Mouse (Mus musculus): Measurements from ENCODE around the gene Pla2g15. TPM values are rescaled to one million over a fixed set of nuclear protein-coding genes. Genes with fewer than 3 reads are reported as not detected.

The Pla2g15 gene
- total and polyA plus RNA-seq, 3 experiments = 6.9 to 8.0 (median 7.0) TPM

DNA sequence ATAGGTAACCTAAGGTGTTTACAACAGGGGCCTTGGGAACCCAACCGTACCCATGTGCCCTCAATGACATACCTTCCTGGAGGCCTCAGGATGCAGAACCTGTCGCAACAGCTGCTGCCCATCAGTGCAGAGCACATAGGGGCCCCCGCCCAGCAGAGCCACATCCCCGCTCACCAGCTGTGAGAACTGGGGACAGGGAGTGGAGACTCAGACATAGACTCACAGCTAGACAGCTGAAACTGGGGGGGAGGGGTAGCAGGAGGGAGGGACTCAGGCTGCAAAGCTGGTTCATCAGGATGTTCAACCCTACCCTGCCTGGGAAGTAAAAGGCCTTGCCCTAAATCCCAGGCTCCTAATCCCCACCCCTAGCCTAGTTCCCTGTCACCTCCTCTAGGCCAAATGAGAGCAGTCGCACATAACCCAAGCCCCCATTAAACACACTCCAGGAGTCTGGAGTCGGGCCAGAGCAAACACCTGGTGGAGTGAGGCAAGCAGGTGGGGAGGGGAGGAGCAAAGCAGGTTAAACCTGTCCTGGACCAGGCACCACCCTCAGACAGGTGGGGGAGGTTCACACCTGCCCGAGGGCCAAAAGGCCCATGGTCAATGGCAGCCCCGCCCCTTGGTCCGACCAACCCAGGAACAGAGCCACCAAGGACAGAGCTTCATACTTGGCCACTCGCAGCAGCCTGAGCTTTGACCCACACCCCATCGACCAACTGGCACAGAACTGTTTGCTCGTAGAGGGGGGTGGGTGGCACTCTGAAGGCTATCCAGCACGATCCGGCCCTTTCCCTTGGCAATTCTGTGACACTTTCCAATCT, 15.2 kb upstream of the Pla2g15 start:
- TF ChIP-seq CHD2 (IDR thresholded peaks at IDR 0.05; ENCODE audit: low read length) = no peak
- no peak for TF ChIP-seq MAFK (IDR thresholded peaks at IDR 0.05; ENCODE audit: insufficient replicate concordance, low read length)
- TF ChIP-seq ZNF384 (IDR thresholded peaks at IDR 0.05; ENCODE audit: low read depth, low read length) = no peak
- TF ChIP-seq UBTF (IDR thresholded peaks at IDR 0.05; ENCODE audit: low read depth, low read length) = no peak
- TF ChIP-seq GABPA (IDR thresholded peaks at IDR 0.05; ENCODE audit: insufficient replicate concordance, low read depth, low read length) = no peak
- TF ChIP-seq KAT2A (IDR thresholded peaks at IDR 0.05; ENCODE audit: insufficient replicate concordance, low read length) = no peak
- TF ChIP-seq IRF4 (IDR thresholded peaks at IDR 0.05; ENCODE audit: low read depth, low read length) = no peak
- TF ChIP-seq MXI1 (IDR thresholded peaks at IDR 0.05; ENCODE audit: low read depth, low read length) = no peak
- no peak for TF ChIP-seq ZMIZ1 (IDR thresholded peaks at IDR 0.05; ENCODE audit: low read depth, low read length)
- TF ChIP-seq MYC (IDR thresholded peaks at IDR 0.05; ENCODE audit: low read depth, low read length) = no peak
- no peak for TF ChIP-seq ELF1 (IDR thresholded peaks at IDR 0.05; ENCODE audit: low read depth, low read length)
- TF ChIP-seq POLR2A (IDR thresholded peaks at IDR 0.05; ENCODE audit: low read depth, low read length) = no peak; the same call in 1 of the 2 replicates
- no peak overlapping the region for H3K27ac ChIP-seq (ENCODE audit: insufficient read depth, low read depth)
- no peak overlapping the region for H3K4me2 ChIP-seq (ENCODE audit: insufficient read depth, low read depth, poor library complexity, severe bottlenecking)
- H3K9ac ChIP-seq (ENCODE audit: insufficient read depth, low read depth) = no peak overlapping the region
- H3K27me3 ChIP-seq (replicated peaks) = no peaks in the 10 kb centered on the region
- H3K4me3 ChIP-seq (replicated peaks in 1 of 3; ENCODE audit: low read depth in 2 of 3, low read length in 2 of 3, poor library complexity in 1 of 3) = no peak overlapping the region
- H3K9me3 ChIP-seq (replicated peaks; ENCODE audit: low read length) = peaks cover 9% of the 10 kb centered on the region
- no peak for DNase-seq (ENCODE audit: extremely low read depth)
- no peaks in the 10 kb centered on the region for H3K79me2 ChIP-seq (replicated peaks; ENCODE audit: control insufficient read depth, extremely low read depth, insufficient read depth, poor library complexity, severe bottlenecking)
- in situ Hi-C loops (cut with MboI; ENCODE audit: low pct_ligation_motif_present, low pct_unique_long_range_greater_than_20kb, low sequenced_read_pairs) = no loop called here
- peaks cover 31 to 58% of the 10 kb centered on the region in 2 experiments for H3K36me3 ChIP-seq (replicated peaks in 1 of 2; ENCODE audit: control insufficient read depth in 1 of 2, insufficient read depth in 1 of 2, low read length in 1 of 2)
- dilution Hi-C loops (cut with MboI; ENCODE audit: extremely low pct_ligation_motif_present, extremely low pct_unique_long_range_greater_than_20kb, low sequenced_read_pairs) = no loop called here
- H3K4me1 ChIP-seq (ENCODE audit: control insufficient read depth in 1 of 2, insufficient read depth in 2 of 2) = no peaks in the 10 kb centered on the region

DNA sequence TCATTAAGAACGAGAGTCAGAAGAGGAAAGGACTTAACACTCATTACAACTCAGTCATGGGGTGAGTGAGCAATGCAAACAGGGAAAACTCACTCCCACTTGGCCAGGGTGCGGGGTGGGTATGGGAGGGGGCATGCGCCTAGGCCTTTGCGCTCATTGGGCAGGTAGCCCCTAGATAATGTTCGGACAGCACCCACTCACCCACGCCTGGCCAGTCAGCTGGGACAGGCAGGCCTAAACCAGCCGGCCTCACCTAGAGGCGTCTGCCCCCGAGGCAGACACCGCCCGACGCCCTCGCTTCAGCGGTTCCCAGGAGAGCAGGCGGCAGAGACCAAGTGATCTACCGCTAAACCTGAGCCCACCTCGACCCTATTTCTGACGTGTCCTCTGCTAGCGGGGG, 14.5 kb upstream of the Pla2g15 start:
- in situ Hi-C loops (cut with MboI; ENCODE audit: low pct_ligation_motif_present, low pct_unique_long_range_greater_than_20kb, low sequenced_read_pairs) = no loop called here
- no peaks in the 10 kb centered on the region for H3K27me3 ChIP-seq (replicated peaks)
- dilution Hi-C loops (cut with MboI; ENCODE audit: extremely low pct_ligation_motif_present, extremely low pct_unique_long_range_greater_than_20kb, low sequenced_read_pairs) = no loop called here

More for the DNA sequence above, 14.5 kb upstream of the Pla2g15 start:
- Histone ChIP-seq H3K27ac (ENCODE audit: insufficient read depth, low read depth) (no peak overlapping the region), H3K4me3 (replicated peaks in 1 of 3; ENCODE audit: low read depth in 2 of 3, low read length in 2 of 3, poor library complexity in 1 of 3) (no peak overlapping the region), H3K79me2 (replicated peaks; ENCODE audit: control insufficient read depth, extremely low read depth, insufficient read depth, poor library complexity, severe bottlenecking) (no peaks in the 10 kb centered on the region), H3K9me3 (replicated peaks; ENCODE audit: low read length) (peaks cover 9% of the 10 kb centered on the region), H3K4me2 (ENCODE audit: insufficient read depth, low read depth, poor library complexity, severe bottlenecking) (no peak overlapping the region), H3K36me3 (replicated peaks in 1 of 2; ENCODE audit: control insufficient read depth in 1 of 2, insufficient read depth in 1 of 2, low read length in 1 of 2) (peaks cover 25 to 51% of the 10 kb centered on the region in 2 experiments), H3K4me1 (ENCODE audit: control insufficient read depth in 1 of 2, insufficient read depth in 2 of 2) (no peaks in the 10 kb centered on the region), H3K9ac (ENCODE audit: insufficient read depth, low read depth) (no peak overlapping the region)
- no peak for DNase-seq (ENCODE audit: extremely low read depth)
- TF ChIP-seq ETS1 (conservative IDR thresholded peaks at IDR 0.05; ENCODE audit: low read depth, low read length) = no peak
